Mouse (Mus musculus) myocyte (in vitro differentiated cells): Measurements from ENCODE around the gene Fam222a. TPM values are rescaled to one million over a fixed set of nuclear protein-coding genes. Genes with fewer than 3 reads are reported as not detected.
A peak's percentile ranks its signal among the peaks of the same experiment; 100 is the strongest.

Source experiments
- H3K27me3 ChIP-seq: one replicate; pipeline ENCODE4 v1.6.1; 2011; ENCODE audit not compliant: control insufficient read depth, insufficient read depth, insufficient read length
- H3K36me3 ChIP-seq: one replicate; pipeline ENCODE4 v1.6.1; 2011; ENCODE audit not compliant: control insufficient read depth, insufficient read depth
- H3K4me2 ChIP-seq: one replicate; pipeline ENCODE4 v1.6.1; 2011; ENCODE audit warnings: low read depth, control low read depth
- H3K4me3 ChIP-seq: one replicate; pipeline ENCODE4 v1.5.1; 2011; ENCODE audit warnings: mild to moderate bottlenecking, control low read depth, moderate library complexity
- H3K79me2 ChIP-seq: one replicate; pipeline ENCODE4 v1.6.1; 2011; ENCODE audit not compliant: control insufficient read depth, insufficient read depth
- H3ac ChIP-seq: one replicate; pipeline ENCODE4 v1.6.1; 2011; ENCODE audit not compliant: control insufficient read depth, insufficient read length
- CEBPB ChIP-seq: IDR thresholded peaks from 2 replicates; pipeline ENCODE4 v1.6.1; 2011; ENCODE audit warnings: mild to moderate bottlenecking, moderate library complexity; ENCODE audit not compliant: poor library complexity, insufficient read depth, severe bottlenecking
- E2F4 ChIP-seq: IDR thresholded peaks from one replicate; pipeline ENCODE4 v1.6.1; 2011; ENCODE audit warnings: mild to moderate bottlenecking, control low read depth, moderate library complexity; ENCODE audit not compliant: insufficient read depth
- MAX ChIP-seq: IDR thresholded peaks from one replicate; pipeline ENCODE4 v1.6.1; 2011; ENCODE audit warnings: low read depth, mild to moderate bottlenecking, control low read depth
- MYOD1 ChIP-seq, 3 experiments: IDR thresholded peaks; one replicate each; pipeline ENCODE4 v1.6.1; 2011; ENCODE audit warnings: control low read depth in 2 of 3, low read depth in 2 of 3, mild to moderate bottlenecking in 2 of 3, moderate library complexity in 1 of 3; ENCODE audit not compliant: insufficient read length in 2 of 3, control insufficient read depth in 1 of 3
- MYOG ChIP-seq, 3 experiments: IDR thresholded peaks; one replicate each; pipeline ENCODE4 v1.6.1; 2011; ENCODE audit warnings: control low read depth in 2 of 3, low read depth in 2 of 3, mild to moderate bottlenecking in 2 of 3; ENCODE audit not compliant: insufficient read length in 2 of 3, control insufficient read depth in 1 of 3, insufficient read depth in 1 of 3
- POLR2A ChIP-seq: IDR thresholded peaks from one replicate; pipeline ENCODE4 v1.6.1; 2011; ENCODE audit warnings: low read depth, mild to moderate bottlenecking, control low read depth, moderate library complexity; ENCODE audit not compliant: insufficient read length
- POLR2AphosphoS2 ChIP-seq: IDR thresholded peaks from one replicate; pipeline ENCODE4 v1.6.1; 2011; ENCODE audit warnings: low read depth, control low read depth; ENCODE audit not compliant: insufficient read length
- REST ChIP-seq: IDR thresholded peaks from one replicate; pipeline ENCODE4 v1.6.1; 2011; ENCODE audit warnings: mild to moderate bottlenecking, control low read depth, moderate library complexity; ENCODE audit not compliant: insufficient read depth, insufficient read length
- SRF ChIP-seq: IDR thresholded peaks from one replicate; pipeline ENCODE4 v1.6.1; 2011; ENCODE audit warnings: low read depth; ENCODE audit not compliant: control insufficient read depth, insufficient read length
- TCF12 ChIP-seq: IDR thresholded peaks from one replicate; pipeline ENCODE4 v1.6.1; 2011; ENCODE audit warnings: mild to moderate bottlenecking, control low read depth; ENCODE audit not compliant: poor library complexity, insufficient read depth, severe bottlenecking
- TCF3 ChIP-seq: IDR thresholded peaks from one replicate; pipeline ENCODE4 v1.6.1; 2011; ENCODE audit warnings: low read depth, control low read depth; ENCODE audit not compliant: insufficient read length
- USF1 ChIP-seq: IDR thresholded peaks from one replicate; pipeline ENCODE4 v1.6.1; 2011; ENCODE audit warnings: low read depth, mild to moderate bottlenecking, control low read depth, moderate library complexity
- polyA plus RNA-seq: library from polyadenylated mRNA; unstranded; fragments of >200 nt; fragmentation: generic; extraction: Trizol; gene quantifications from one replicate; pipeline ENCODE4 v1.2.1, GENCODE M21; 2012; ENCODE audit warnings: missing spikeins

Fam222a gene
- polyA plus RNA-seq, 1 experiment, result 0.02 TPM

- no peaks in the 10 kb centered on the region for H3K36me3 ChIP-seq
- H3K27me3 ChIP-seq, result no peaks in the 10 kb centered on the region
- no peak overlapping the region for H3ac ChIP-seq
- no peak overlapping the region for H3K4me2 ChIP-seq
- no peak for TF ChIP-seq MAX
- TF ChIP-seq E2F4, result no peak
- no peak for TF ChIP-seq SRF
- no peak for TF ChIP-seq MYOG (IDR thresholded peaks at IDR 0.05; ENCODE audit: control insufficient read depth in 1 of 3, insufficient read depth in 1 of 3, insufficient read length in 2 of 3, low read depth in 2 of 3)
- no peak for TF ChIP-seq REST
- no peak for TF ChIP-seq CEBPB
- no peak for TF ChIP-seq TCF3
- no peak for TF ChIP-seq POLR2A
- no peak for TF ChIP-seq USF1
- TF ChIP-seq MYOD1 (IDR thresholded peaks at IDR 0.05; ENCODE audit: control insufficient read depth in 1 of 3, insufficient read length in 2 of 3, low read depth in 2 of 3), result no peak
- TF ChIP-seq POLR2AphosphoS2, result no peak
- H3K4me3 ChIP-seq, result no peak overlapping the region
- H3K79me2 ChIP-seq, result no peaks in the 10 kb centered on the region
These were observed 78.1 kb downstream of the Fam222a start for GRCm38 (mm10) chr5:114645916-114646315.

GRCm38 (mm10) chr5:114647211-114647974 is 79.6 kb downstream of the Fam222a start:
- Histone ChIP-seq H3K4me2 (peak overlapping the region; percentile 34), H3K36me3 (no peaks in the 10 kb centered on the region), H3K79me2 (no peaks in the 10 kb centered on the region), H3ac (no peak overlapping the region), H3K4me3 (no peak overlapping the region), H3K27me3 (no peaks in the 10 kb centered on the region)
- no peak for TF ChIP-seq MYOG (IDR thresholded peaks at IDR 0.05; ENCODE audit: control insufficient read depth in 1 of 3, insufficient read depth in 1 of 3, insufficient read length in 2 of 3, low read depth in 2 of 3)

DNA sequence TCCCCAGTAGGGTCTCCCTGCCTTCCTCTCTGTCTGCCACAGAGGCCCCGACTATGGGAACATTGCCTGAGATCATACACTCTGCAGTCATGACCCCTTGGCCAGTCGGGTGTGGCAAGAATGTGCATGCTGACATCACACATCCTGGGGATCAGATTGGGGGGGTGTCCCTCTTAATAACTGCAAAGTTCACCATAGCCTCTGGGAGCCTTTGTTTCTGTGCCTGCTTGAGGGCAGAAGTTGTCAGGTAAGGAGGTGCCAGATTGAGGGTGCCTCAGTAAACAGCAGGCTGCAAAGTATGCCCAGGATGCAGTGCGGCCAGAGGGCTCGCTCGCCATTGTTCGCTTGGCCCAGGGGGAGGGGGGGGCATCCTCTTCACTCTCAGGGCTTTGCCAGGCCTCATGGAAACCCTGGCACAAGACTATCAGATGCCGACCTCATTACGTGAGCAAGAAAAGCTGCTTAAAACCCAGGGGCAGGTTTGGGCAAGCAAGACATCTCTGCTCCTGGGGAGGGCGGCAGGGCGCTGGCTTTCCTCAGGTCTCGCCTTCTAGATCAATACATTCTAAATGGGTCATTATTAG is 81.0 kb downstream of the Fam222a start:
- Histone ChIP-seq H3K36me3 (no peaks in the 10 kb centered on the region), H3ac (no peak overlapping the region), H3K27me3 (no peaks in the 10 kb centered on the region), H3K4me2 (no peak overlapping the region), H3K4me3 (no peak overlapping the region), H3K79me2 (no peaks in the 10 kb centered on the region)
- TF ChIP-seq CEBPB (no peak), POLR2AphosphoS2 (no peak), TCF3 (no peak), SRF (no peak), MAX (no peak), MYOG (IDR thresholded peaks at IDR 0.05; ENCODE audit: control insufficient read depth in 1 of 3, insufficient read depth in 1 of 3, insufficient read length in 2 of 3, low read depth in 2 of 3) (no peak), REST (no peak), POLR2A (no peak), MYOD1 (IDR thresholded peaks at IDR 0.05; ENCODE audit: control insufficient read depth in 1 of 3, insufficient read length in 2 of 3, low read depth in 2 of 3) (no peak), TCF12 (no peak), USF1 (no peak), E2F4 (no peak)

GRCm38 (mm10) chr5:114651002-114651401 is 83.2 kb downstream of the Fam222a start:
- no peaks in the 10 kb centered on the region for H3K36me3 ChIP-seq
- H3ac ChIP-seq, result no peak overlapping the region
- no peaks in the 10 kb centered on the region for H3K27me3 ChIP-seq
- no peak overlapping the region for H3K4me3 ChIP-seq
- no peak for TF ChIP-seq REST
- H3K4me2 ChIP-seq, result peak overlapping the region; percentile 42
- no peaks in the 10 kb centered on the region for H3K79me2 ChIP-seq

DNA sequence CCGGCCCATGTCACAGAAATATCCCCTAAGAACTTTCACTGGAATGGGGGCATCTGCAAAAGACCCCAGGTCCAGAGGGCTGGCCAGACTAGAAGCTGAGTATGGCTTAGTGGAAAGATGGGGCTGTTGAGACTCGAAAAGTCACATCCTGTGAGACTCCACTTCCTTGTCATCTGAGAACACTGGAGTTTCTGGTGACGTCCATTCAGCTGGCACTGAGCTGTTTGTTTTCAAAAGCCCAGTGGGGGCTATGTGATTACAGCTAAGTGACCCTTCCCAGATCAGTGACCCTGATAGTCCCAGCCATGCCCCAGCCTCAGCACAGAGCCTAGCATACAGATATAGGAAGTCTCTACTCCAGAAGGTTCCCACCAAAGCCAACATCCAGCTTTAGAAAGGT is 83.6 kb downstream of the Fam222a start:
- no peaks in the 10 kb centered on the region for H3K79me2 ChIP-seq
- no peak overlapping the region for H3ac ChIP-seq
- peaks cover 3% of the 10 kb centered on the region for H3K27me3 ChIP-seq
- peak overlapping the region; percentile 42 for H3K4me2 ChIP-seq
- H3K4me3 ChIP-seq, result no peak overlapping the region
- TF ChIP-seq POLR2AphosphoS2 (no peak), TCF12 (no peak), CEBPB (no peak)
- H3K36me3 ChIP-seq, result no peaks in the 10 kb centered on the region
